Mouse (Mus musculus) liver, adult 2 months (tissue): ENCODE results near the gene 2010003K11Rik.

ENCODE experiments used
- CTCF ChIP-seq: fragments of 200-500 bp; IDR thresholded peaks from 2 replicates; pipeline ENCODE4 v1.5.1; 2011; ENCODE audit warnings: low read depth, low read length, control low read depth
- POLR2A ChIP-seq: fragments of 200-500 bp; IDR thresholded peaks from 2 replicates; pipeline ENCODE4 v1.6.1; 2011; ENCODE audit warnings: low read length, control low read depth; ENCODE audit not compliant: insufficient read depth; ENCODE audit errors: extremely low read depth

DNA sequence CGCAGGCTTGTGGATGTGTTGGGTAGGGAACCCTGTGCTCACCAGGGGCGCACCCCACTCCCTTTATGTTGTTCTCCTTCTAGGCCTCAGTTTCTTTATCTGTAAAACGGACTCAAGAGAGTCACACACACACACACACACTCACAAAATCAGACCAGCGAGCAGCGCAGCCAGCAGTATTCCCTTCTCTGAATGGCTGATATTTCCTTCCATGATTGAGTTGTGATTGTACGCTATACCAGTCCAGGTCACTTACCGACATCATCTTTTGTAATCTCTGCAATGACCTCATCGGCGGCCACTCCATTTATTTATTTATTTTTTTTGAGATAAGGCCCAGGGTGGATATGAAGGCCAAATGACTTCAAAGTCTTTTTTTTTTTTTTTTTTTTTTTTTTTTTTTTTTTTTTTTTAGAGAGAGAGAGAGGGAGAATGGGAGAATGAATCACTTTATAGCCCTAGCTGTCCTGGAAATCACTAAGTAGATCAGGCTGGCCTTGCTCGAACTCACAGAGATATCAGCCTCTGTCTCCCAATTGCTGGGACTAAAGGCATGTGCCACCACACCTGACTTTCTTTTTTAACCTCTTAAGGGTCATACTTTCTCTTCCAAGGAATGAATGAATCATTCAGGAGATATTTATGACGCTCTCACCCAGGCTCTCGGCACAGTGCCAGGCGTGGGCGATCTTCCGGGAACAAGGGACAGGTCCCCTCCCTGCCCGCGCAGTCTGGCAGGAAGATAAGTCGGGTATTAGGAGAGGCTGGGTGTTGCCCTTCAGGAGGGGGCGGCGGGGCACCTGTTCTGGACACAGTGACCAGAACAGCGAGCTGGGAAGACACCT, 20.8 kb downstream of the 2010003K11Rik start, which contains the start of gene Syt12:
- no peak for TF ChIP-seq CTCF
- no peak for TF ChIP-seq POLR2A
